Mouse (Mus musculus): ENCODE measurements around the gene Plcg2. TPM values are rescaled to one million over a fixed set of nuclear protein-coding genes. Genes with fewer than 3 reads are reported as not detected.

Plcg2 gene
- polyA plus RNA-seq (2015; fragmentation: Nextera tagmentation; extraction: Ambion mirVana), result 0.83 and 0.85 TPM in 2 replicates

GRCm38 (mm10) chr8:117498179-117498914, at the start of gene Plcg2:
Gene Plcg2 (plus strand): TSS chr8:117498291.
- H3K4me3 ChIP-seq (replicated peaks; ENCODE audit: low read length), result peak within 1 kb of the TSS; percentile 62
- peaks cover 14% of the 10 kb centered on the region for H3K4me1 ChIP-seq (replicated peaks; ENCODE audit: control insufficient read depth, insufficient read depth, low read length)
- H3K4me2 ChIP-seq (ENCODE audit: low read length), result peak within 1 kb of the TSS; percentile 100
- peak within 1 kb of the TSS; percentile 63 for H3K9ac ChIP-seq (replicated peaks; ENCODE audit: low read depth, low read length)
- ATAC-seq, result peak; percentile 58
- no peak within 1 kb of the TSS for H3K27ac ChIP-seq (ENCODE audit: low read length)
- H3K36me3 ChIP-seq (ENCODE audit: control insufficient read depth, insufficient read depth), result no peaks in the 10 kb centered on the region
- WGBS, result under 1% methylated on average over 61 of the region's 62 CpGs
- H3K27me3 ChIP-seq (replicated peaks; ENCODE audit: control insufficient read depth, insufficient read depth, low read length), result peaks cover 21% of the 10 kb centered on the region
- H3K9me3 ChIP-seq (ENCODE audit: control insufficient read depth, low read length), result no peaks in the 10 kb centered on the region

DNA sequence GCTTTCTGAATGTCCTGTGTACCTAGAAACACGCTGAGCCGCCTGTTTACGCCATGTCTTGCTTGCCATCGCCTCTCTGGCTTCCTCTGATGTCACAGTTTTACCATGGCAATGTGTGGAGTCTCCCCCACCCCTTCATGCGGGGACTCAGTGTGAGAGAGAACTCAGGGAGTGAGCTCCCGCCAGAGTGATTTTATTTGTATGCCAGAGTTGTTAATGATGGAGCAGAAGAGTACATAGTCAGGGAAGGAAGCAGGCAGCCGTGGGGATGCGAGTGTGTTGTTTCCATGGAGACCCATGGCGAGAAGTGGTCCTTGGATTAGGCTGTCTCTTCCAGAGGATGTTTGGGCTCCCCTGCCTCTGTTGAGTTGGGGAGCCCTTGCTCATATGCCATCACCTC, 47.0 kb upstream of the Plcg2 start:
- Histone ChIP-seq H3K36me3 (ENCODE audit: control insufficient read depth, insufficient read depth) (peaks cover 21% of the 10 kb centered on the region), H3K27me3 (replicated peaks; ENCODE audit: control insufficient read depth, insufficient read depth, low read length) (no peaks in the 10 kb centered on the region), H3K9ac (replicated peaks; ENCODE audit: low read depth, low read length) (no peak overlapping the region), H3K4me2 (ENCODE audit: low read length) (no peak overlapping the region), H3K4me3 (replicated peaks; ENCODE audit: low read length) (no peak overlapping the region), H3K4me1 (replicated peaks; ENCODE audit: control insufficient read depth, insufficient read depth, low read length) (peaks cover 12% of the 10 kb centered on the region), H3K9me3 (ENCODE audit: control insufficient read depth, low read length) (no peaks in the 10 kb centered on the region), H3K27ac (ENCODE audit: low read length) (peak overlapping the region; percentile 79)
- WGBS, result 50% methylated on average over 9 of the region's 9 CpGs
- ATAC-seq, result peak; percentile 70

DNA sequence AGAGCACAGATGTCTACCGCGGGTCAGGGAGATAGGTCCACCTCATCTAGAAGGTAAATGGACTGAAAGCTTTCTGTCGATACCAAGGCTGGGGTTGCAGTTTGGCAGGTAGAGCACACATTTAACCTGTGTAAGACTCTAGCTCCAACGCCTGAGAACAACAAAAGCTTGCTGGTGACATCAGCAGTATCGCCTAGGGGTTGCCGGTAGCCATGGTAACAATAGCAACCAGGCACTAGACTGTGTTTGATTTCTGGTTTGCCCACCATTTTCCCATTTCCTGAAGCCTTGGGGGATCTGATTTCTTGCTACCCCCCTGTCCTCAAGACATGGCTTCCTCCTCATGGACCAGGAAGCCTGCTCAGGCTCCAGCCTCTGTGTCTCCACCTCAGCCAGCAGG, 44.1 kb upstream of the Plcg2 start:
- H3K4me1 ChIP-seq (replicated peaks; ENCODE audit: control insufficient read depth, insufficient read depth, low read length), result peaks cover 6% of the 10 kb centered on the region
- H3K4me3 ChIP-seq (replicated peaks; ENCODE audit: low read length), result no peak overlapping the region
- H3K27me3 ChIP-seq (replicated peaks; ENCODE audit: control insufficient read depth, insufficient read depth, low read length), result no peaks in the 10 kb centered on the region
- peaks cover 27% of the 10 kb centered on the region for H3K36me3 ChIP-seq (ENCODE audit: control insufficient read depth, insufficient read depth)
- H3K27ac ChIP-seq (ENCODE audit: low read length), result peak overlapping the region; percentile 39; the same call in 1 of the 2 replicates
- no peaks in the 10 kb centered on the region for H3K9me3 ChIP-seq (ENCODE audit: control insufficient read depth, low read length)
- WGBS, result 67% methylated on average over 6 of the region's 6 CpGs
- H3K4me2 ChIP-seq (ENCODE audit: low read length), result no peak overlapping the region
- H3K9ac ChIP-seq (replicated peaks; ENCODE audit: low read depth, low read length), result no peak overlapping the region
- peak; percentile 14; the same call in 1 of the 2 replicates for ATAC-seq

GRCm38 (mm10) chr8:117454516-117455116, 43.5 kb upstream of the Plcg2 start:
- H3K4me2 ChIP-seq (ENCODE audit: low read length), result no peak overlapping the region
- H3K36me3 ChIP-seq (ENCODE audit: control insufficient read depth, insufficient read depth), result peaks cover 27% of the 10 kb centered on the region
- no peak overlapping the region; the same call in 1 of the 2 replicates for H3K27ac ChIP-seq (ENCODE audit: low read length)

GRCm38 (mm10) chr8:117455701-117456100, 42.4 kb upstream of the Plcg2 start:
- peaks cover 4% of the 10 kb centered on the region for H3K4me1 ChIP-seq (replicated peaks; ENCODE audit: control insufficient read depth, insufficient read depth, low read length)
- WGBS, result 91% methylated on average over 6 of the region's 6 CpGs

More at GRCm38 (mm10) chr8:117454516-117455116, 43.5 kb upstream of the Plcg2 start:
- H3K4me1 ChIP-seq (replicated peaks; ENCODE audit: control insufficient read depth, insufficient read depth, low read length), result peaks cover 6% of the 10 kb centered on the region
- no peak overlapping the region for H3K9ac ChIP-seq (replicated peaks; ENCODE audit: low read depth, low read length)
- H3K27me3 ChIP-seq (replicated peaks; ENCODE audit: control insufficient read depth, insufficient read depth, low read length), result no peaks in the 10 kb centered on the region
- H3K4me3 ChIP-seq (replicated peaks; ENCODE audit: low read length), result no peak overlapping the region
- WGBS, result 91% methylated on average over 14 of the region's 14 CpGs
- H3K9me3 ChIP-seq (ENCODE audit: control insufficient read depth, low read length), result no peaks in the 10 kb centered on the region
- ATAC-seq, result no peak

GRCm38 (mm10) chr8:117458440-117458839, 39.7 kb upstream of the Plcg2 start:
- Histone ChIP-seq H3K4me2 (ENCODE audit: low read length) (no peak overlapping the region), H3K4me3 (replicated peaks; ENCODE audit: low read length) (no peak overlapping the region), H3K36me3 (ENCODE audit: control insufficient read depth, insufficient read depth) (peaks cover 18% of the 10 kb centered on the region), H3K4me1 (replicated peaks; ENCODE audit: control insufficient read depth, insufficient read depth, low read length) (peaks cover 2% of the 10 kb centered on the region; the same call in 1 of the 2 replicates), H3K27ac (ENCODE audit: low read length) (no peak overlapping the region), H3K9ac (replicated peaks; ENCODE audit: low read depth, low read length) (no peak overlapping the region), H3K27me3 (replicated peaks; ENCODE audit: control insufficient read depth, insufficient read depth, low read length) (no peaks in the 10 kb centered on the region), H3K9me3 (ENCODE audit: control insufficient read depth, low read length) (no peaks in the 10 kb centered on the region)
- ATAC-seq, result no peak
- WGBS, result 64% methylated on average over 3 of the region's 5 CpGs

More at GRCm38 (mm10) chr8:117455701-117456100, 42.4 kb upstream of the Plcg2 start:
- Histone ChIP-seq H3K36me3 (ENCODE audit: control insufficient read depth, insufficient read depth) (peaks cover 27% of the 10 kb centered on the region), H3K4me3 (replicated peaks; ENCODE audit: low read length) (no peak overlapping the region), H3K27ac (ENCODE audit: low read length) (no peak overlapping the region), H3K9me3 (ENCODE audit: control insufficient read depth, low read length) (no peaks in the 10 kb centered on the region), H3K27me3 (replicated peaks; ENCODE audit: control insufficient read depth, insufficient read depth, low read length) (no peaks in the 10 kb centered on the region), H3K9ac (replicated peaks; ENCODE audit: low read depth, low read length) (no peak overlapping the region), H3K4me2 (ENCODE audit: low read length) (no peak overlapping the region)
- no peak for ATAC-seq

DNA sequence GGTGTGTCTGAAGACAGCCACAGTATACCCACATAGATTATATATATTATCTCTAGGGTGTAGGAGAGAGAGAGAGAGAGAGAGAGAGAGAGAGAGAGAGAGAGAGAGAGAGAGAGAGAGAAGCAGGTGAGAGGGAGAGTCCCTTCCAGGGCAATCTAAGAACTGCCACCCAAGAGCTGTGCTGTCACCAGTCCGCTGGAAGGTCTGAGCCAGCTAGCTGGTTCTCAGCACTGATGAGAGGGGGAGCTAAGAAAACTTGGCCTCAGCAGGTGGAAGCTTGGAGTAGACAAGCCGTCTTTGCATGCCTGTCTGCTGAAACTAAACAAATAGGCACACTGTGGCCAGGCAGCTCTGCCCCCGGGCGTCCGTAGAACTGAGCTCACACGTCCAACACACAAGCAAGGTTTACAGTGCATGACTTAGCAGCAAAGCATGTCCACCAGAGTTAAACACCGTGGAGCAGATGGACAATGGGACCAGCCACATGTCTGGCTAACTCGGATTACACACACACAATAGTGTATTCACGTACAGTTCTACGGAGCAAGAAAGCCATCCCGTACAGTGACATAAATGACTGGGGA, 35.3 kb upstream of the Plcg2 start:
- Histone ChIP-seq H3K9ac (replicated peaks; ENCODE audit: low read depth, low read length) (no peak overlapping the region), H3K9me3 (ENCODE audit: control insufficient read depth, low read length) (0 out of 2 replicates have a peak, but pooled peaks cover 2% of the 10 kb centered on the region), H3K27me3 (replicated peaks; ENCODE audit: control insufficient read depth, insufficient read depth, low read length) (no peaks in the 10 kb centered on the region), H3K36me3 (ENCODE audit: control insufficient read depth, insufficient read depth) (peaks cover 3% of the 10 kb centered on the region; the same call in 1 of the 2 replicates), H3K4me1 (replicated peaks; ENCODE audit: control insufficient read depth, insufficient read depth, low read length) (0 out of 2 replicates have a peak, but pooled peaks cover 2% of the 10 kb centered on the region), H3K4me3 (replicated peaks; ENCODE audit: low read length) (no peak overlapping the region), H3K27ac (ENCODE audit: low read length) (0 out of 2 replicates have a peak overlapping the region, but pooled peaks have one; percentile 32), H3K4me2 (ENCODE audit: low read length) (no peak overlapping the region)
- peak; percentile 60 for ATAC-seq
- 41% methylated on average over 11 of the region's 11 CpGs for WGBS

DNA sequence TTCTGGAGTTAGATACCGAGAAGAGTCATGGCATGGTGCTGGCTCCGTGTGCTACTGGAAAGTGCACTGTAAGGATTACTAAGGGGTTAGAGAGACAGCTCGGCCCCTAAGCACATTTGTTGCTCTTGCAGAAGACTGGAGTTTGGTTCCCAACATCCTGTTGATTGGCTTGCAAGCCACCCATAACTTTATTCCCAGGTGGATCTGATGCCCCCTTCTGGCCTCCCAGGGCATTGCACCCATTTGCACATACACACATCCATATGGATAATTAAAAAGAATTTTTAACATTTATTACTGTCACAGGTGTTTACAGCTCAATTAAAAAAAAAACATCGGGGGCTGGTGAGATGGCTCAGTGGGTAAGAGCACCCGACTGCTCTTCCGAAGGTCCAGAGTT, 33.6 kb upstream of the Plcg2 start:
- 92% methylated on average over 6 of the region's 6 CpGs for WGBS

GRCm38 (mm10) chr8:117465250-117465649, 32.8 kb upstream of the Plcg2 start:
- no peaks in the 10 kb centered on the region for H3K27me3 ChIP-seq (replicated peaks; ENCODE audit: control insufficient read depth, insufficient read depth, low read length)
- 36% methylated on average over 5 of the region's 5 CpGs for WGBS
- peaks cover 9% of the 10 kb centered on the region for H3K4me1 ChIP-seq (replicated peaks; ENCODE audit: control insufficient read depth, insufficient read depth, low read length)
- ATAC-seq, result peak; percentile 68
- no peak overlapping the region for H3K9ac ChIP-seq (replicated peaks; ENCODE audit: low read depth, low read length)
- no peaks in the 10 kb centered on the region for H3K36me3 ChIP-seq (ENCODE audit: control insufficient read depth, insufficient read depth)
- H3K4me2 ChIP-seq (ENCODE audit: low read length), result no peak overlapping the region
- 0 out of 2 replicates have a peak, but pooled peaks cover 2% of the 10 kb centered on the region for H3K9me3 ChIP-seq (ENCODE audit: control insufficient read depth, low read length)
- no peak overlapping the region for H3K4me3 ChIP-seq (replicated peaks; ENCODE audit: low read length)
- no peak overlapping the region for H3K27ac ChIP-seq (ENCODE audit: low read length)

More for the DNA sequence above, 33.6 kb upstream of the Plcg2 start:
- Histone ChIP-seq H3K27ac (ENCODE audit: low read length) (no peak overlapping the region), H3K9me3 (ENCODE audit: control insufficient read depth, low read length) (0 out of 2 replicates have a peak, but pooled peaks cover 2% of the 10 kb centered on the region), H3K36me3 (ENCODE audit: control insufficient read depth, insufficient read depth) (no peaks in the 10 kb centered on the region), H3K9ac (replicated peaks; ENCODE audit: low read depth, low read length) (no peak overlapping the region), H3K4me1 (replicated peaks; ENCODE audit: control insufficient read depth, insufficient read depth, low read length) (0 out of 2 replicates have a peak, but pooled peaks cover 2% of the 10 kb centered on the region), H3K4me2 (ENCODE audit: low read length) (no peak overlapping the region), H3K27me3 (replicated peaks; ENCODE audit: control insufficient read depth, insufficient read depth, low read length) (no peaks in the 10 kb centered on the region), H3K4me3 (replicated peaks; ENCODE audit: low read length) (no peak overlapping the region)
- ATAC-seq, result no peak
